Mouse (Mus musculus): Measurements from ENCODE around the gene Bcl2l11. TPM values are rescaled to one million over a fixed set of nuclear protein-coding genes. Genes with fewer than 3 reads are reported as not detected.

Bcl2l11 gene
- polyA plus RNA-seq, 1 experiment from 2014 or later, result 13.3 TPM

GRCm38 (mm10) chr2:128117605-128118004 is 8.2 kb upstream of the Bcl2l11 start:
- Histone ChIP-seq H3K27ac (no peak overlapping the region), H3K36me3 (no peaks in the 10 kb centered on the region), H3K4me3 (replicated peaks) (no peak overlapping the region), H3K9ac (replicated peaks) (no peak overlapping the region), H3K4me1 (replicated peaks) (peaks cover 5% of the 10 kb centered on the region), H3K27me3 (peaks cover 22% of the 10 kb centered on the region), H3K9me3 (no peaks in the 10 kb centered on the region), H3K4me2 (replicated peaks) (no peak overlapping the region)
- no peak for ATAC-seq
- WGBS, result 77% methylated on average over 7 of the region's 7 CpGs

GRCm38 (mm10) chr2:128118971-128119370 is 6.9 kb upstream of the Bcl2l11 start:
- H3K36me3 ChIP-seq, result no peaks in the 10 kb centered on the region
- peaks cover 18% of the 10 kb centered on the region for H3K4me1 ChIP-seq (replicated peaks)
- no peaks in the 10 kb centered on the region for H3K9me3 ChIP-seq
- H3K4me3 ChIP-seq (replicated peaks), result no peak overlapping the region
- no peak overlapping the region for H3K9ac ChIP-seq (replicated peaks)
- H3K27me3 ChIP-seq, result peaks cover 35% of the 10 kb centered on the region
- 90% methylated on average over 9 of the region's 9 CpGs for WGBS
- no peak for ATAC-seq
- no peak overlapping the region for H3K27ac ChIP-seq
- H3K4me2 ChIP-seq (replicated peaks), result no peak overlapping the region

GRCm38 (mm10) chr2:128122491-128122890 is 3.3 kb upstream of the Bcl2l11 start:
- WGBS, result 2% methylated on average over 9 of the region's 9 CpGs
- peaks cover 44% of the 10 kb centered on the region for H3K4me1 ChIP-seq (replicated peaks)
- peaks cover 47% of the 10 kb centered on the region for H3K27me3 ChIP-seq
- H3K4me2 ChIP-seq (replicated peaks), result peak overlapping the region; percentile 99
- peak overlapping the region; percentile 59 for H3K4me3 ChIP-seq (replicated peaks)
- ATAC-seq, result no peak
- no peak overlapping the region for H3K9ac ChIP-seq (replicated peaks)
- no peaks in the 10 kb centered on the region for H3K36me3 ChIP-seq
- no peaks in the 10 kb centered on the region for H3K9me3 ChIP-seq
- H3K27ac ChIP-seq, result no peak overlapping the region

GRCm38 (mm10) chr2:128122891-128123771 is 2.7 kb upstream of the Bcl2l11 start:
- no peaks in the 10 kb centered on the region for H3K9me3 ChIP-seq
- peaks cover 47% of the 10 kb centered on the region for H3K27me3 ChIP-seq
- no peaks in the 10 kb centered on the region for H3K36me3 ChIP-seq
- peak overlapping the region; percentile 59 for H3K4me3 ChIP-seq (replicated peaks)
- no peak for ATAC-seq
- peaks cover 45% of the 10 kb centered on the region for H3K4me1 ChIP-seq (replicated peaks)
- H3K9ac ChIP-seq (replicated peaks), result peak overlapping the region; percentile 33; the same call in 1 of the 2 replicates
- no peak overlapping the region for H3K27ac ChIP-seq
- WGBS, result 1% methylated on average over 40 of the region's 40 CpGs
- peak overlapping the region; percentile 99 for H3K4me2 ChIP-seq (replicated peaks)

- 2% methylated on average over 23 of the region's 23 CpGs for WGBS
- no peak for ATAC-seq
- Histone ChIP-seq H3K27me3 (peaks cover 47% of the 10 kb centered on the region), H3K4me1 (replicated peaks) (peaks cover 54% of the 10 kb centered on the region), H3K9me3 (no peaks in the 10 kb centered on the region), H3K9ac (replicated peaks) (peak overlapping the region; percentile 33; the same call in 1 of the 2 replicates), H3K4me3 (replicated peaks) (peak overlapping the region; percentile 59), H3K27ac (no peak overlapping the region), H3K4me2 (replicated peaks) (peak overlapping the region; percentile 99), H3K36me3 (no peaks in the 10 kb centered on the region)
Observed at GRCm38 (mm10) chr2:128123921-128124683, 1.7 kb upstream of the Bcl2l11 start.

GRCm38 (mm10) chr2:128124693-128125092 is 1.1 kb upstream of the Bcl2l11 start:
- no peaks in the 10 kb centered on the region for H3K9me3 ChIP-seq
- H3K4me1 ChIP-seq (replicated peaks), result peaks cover 57% of the 10 kb centered on the region
- WGBS, result 2% methylated on average over 15 of the region's 15 CpGs
- no peak overlapping the region for H3K27ac ChIP-seq
- H3K9ac ChIP-seq (replicated peaks), result 0 out of 2 replicates have a peak overlapping the region, but pooled peaks have one; percentile 71
- no peaks in the 10 kb centered on the region; the same call in 1 of the 2 replicates for H3K36me3 ChIP-seq
- no peak for ATAC-seq
- H3K4me2 ChIP-seq (replicated peaks), result peak overlapping the region; percentile 99
- peak overlapping the region; percentile 59 for H3K4me3 ChIP-seq (replicated peaks)
- peaks cover 47% of the 10 kb centered on the region for H3K27me3 ChIP-seq

- WGBS, result under 1% methylated on average over 35 of the region's 35 CpGs
- Histone ChIP-seq H3K27ac (peak overlapping the region; percentile 82), H3K36me3 (peaks cover 10% of the 10 kb centered on the region), H3K9ac (replicated peaks) (peak overlapping the region; percentile 71), H3K9me3 (no peaks in the 10 kb centered on the region), H3K4me3 (replicated peaks) (peak overlapping the region; percentile 59), H3K4me1 (replicated peaks) (peaks cover 65% of the 10 kb centered on the region), H3K4me2 (replicated peaks) (peak overlapping the region; percentile 99), H3K27me3 (peaks cover 35% of the 10 kb centered on the region)
- peak; percentile 21 for ATAC-seq
Observed at GRCm38 (mm10) chr2:128126591-128127051, 783 bp downstream of the Bcl2l11 start.

- ATAC-seq, result peak; percentile 90
Observed at GRCm38 (mm10) chr2:128127121-128127671, 1.4 kb downstream of the Bcl2l11 start.

GRCm38 (mm10) chr2:128127691-128128292 is 2.0 kb downstream of the Bcl2l11 start:
- peaks cover 13% of the 10 kb centered on the region for H3K36me3 ChIP-seq
- H3K27me3 ChIP-seq, result peaks cover 23% of the 10 kb centered on the region
- no peaks in the 10 kb centered on the region for H3K9me3 ChIP-seq
- peaks cover 59% of the 10 kb centered on the region for H3K4me1 ChIP-seq (replicated peaks)
- H3K9ac ChIP-seq (replicated peaks), result peak overlapping the region; percentile 71
- ATAC-seq, result peak; percentile 13
- H3K4me2 ChIP-seq (replicated peaks), result peak overlapping the region; percentile 99
- WGBS, result under 1% methylated on average over 48 of the region's 48 CpGs
- peak overlapping the region; percentile 82 for H3K27ac ChIP-seq
- H3K4me3 ChIP-seq (replicated peaks), result peak overlapping the region; percentile 59

More at GRCm38 (mm10) chr2:128127121-128127671, 1.4 kb downstream of the Bcl2l11 start:
- H3K4me3 ChIP-seq (replicated peaks), result peak overlapping the region; percentile 59
- peak overlapping the region; percentile 82 for H3K27ac ChIP-seq
- H3K27me3 ChIP-seq, result peaks cover 29% of the 10 kb centered on the region
- H3K9ac ChIP-seq (replicated peaks), result peak overlapping the region; percentile 71
- H3K9me3 ChIP-seq, result no peaks in the 10 kb centered on the region
- peaks cover 13% of the 10 kb centered on the region for H3K36me3 ChIP-seq
- H3K4me1 ChIP-seq (replicated peaks), result peaks cover 65% of the 10 kb centered on the region
- whole genome bisulfite sequencing, result under 1% methylated on average over 66 of the region's 67 CpGs
- peak overlapping the region; percentile 99 for H3K4me2 ChIP-seq (replicated peaks)

GRCm38 (mm10) chr2:128128532-128128931 is 2.7 kb downstream of the Bcl2l11 start:
- Histone ChIP-seq H3K9ac (replicated peaks) (peak overlapping the region; percentile 71), H3K9me3 (no peaks in the 10 kb centered on the region), H3K4me1 (replicated peaks) (peaks cover 52% of the 10 kb centered on the region), H3K36me3 (peaks cover 13% of the 10 kb centered on the region), H3K27ac (no peak overlapping the region), H3K27me3 (peaks cover 16% of the 10 kb centered on the region), H3K4me3 (replicated peaks) (peak overlapping the region; percentile 59), H3K4me2 (replicated peaks) (peak overlapping the region; percentile 99)
- ATAC-seq, result no peak
- WGBS, result 20% methylated on average over 10 of the region's 10 CpGs

GRCm38 (mm10) chr2:128131503-128131902 is 5.7 kb downstream of the Bcl2l11 start:
- H3K27me3 ChIP-seq, result no peaks in the 10 kb centered on the region
- H3K36me3 ChIP-seq, result peaks cover 17% of the 10 kb centered on the region
- no peak for ATAC-seq
- no peak overlapping the region for H3K9ac ChIP-seq (replicated peaks)
- 88% methylated on average over 11 of the region's 11 CpGs for WGBS
- no peak overlapping the region for H3K27ac ChIP-seq
- H3K9me3 ChIP-seq, result no peaks in the 10 kb centered on the region
- H3K4me3 ChIP-seq (replicated peaks), result no peak overlapping the region
- H3K4me2 ChIP-seq (replicated peaks), result no peak overlapping the region
- H3K4me1 ChIP-seq (replicated peaks), result peaks cover 27% of the 10 kb centered on the region

Measured in midbrain, embryonic 13.5 days (tissue).